Mouse (Mus musculus) NIH3T3 (cell line): Measurements from ENCODE around the gene Gcsh.

Experiments used
- DNase-seq: peaks from one replicate; pipeline ENCODE4 v3.0.0-alpha.2; 2012; ENCODE audit warnings: low read depth

Gene Gcsh

GRCm38 (mm10) chr8:116978052-116978451 lies 15.3 kb downstream of the Gcsh start:
- DNase-seq, result peak; percentile 6

DNA sequence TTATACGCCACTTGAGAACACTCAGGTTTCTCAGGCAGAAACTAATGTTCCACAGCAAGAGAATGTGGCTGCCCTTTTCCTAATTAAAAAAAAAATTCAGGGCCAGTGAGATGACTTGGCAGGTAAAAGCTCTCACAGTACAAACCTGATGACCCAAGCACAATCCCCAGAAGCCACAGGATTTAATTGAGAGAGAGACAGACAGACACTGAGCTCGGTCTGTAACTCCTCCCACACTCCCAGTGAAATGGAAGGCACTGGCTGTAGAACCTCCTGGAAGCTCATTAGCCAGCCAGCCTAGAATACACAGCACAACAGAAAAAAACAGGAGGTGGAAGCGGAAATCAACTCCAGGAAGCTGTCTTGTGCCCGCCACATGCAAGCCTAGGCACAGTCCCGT lies 17.7 kb downstream of the Gcsh start:
- DNase-seq, result no peak

- no peak for DNase-seq
Observed at GRCm38 (mm10) chr8:116975066-116975465, 18.3 kb downstream of the Gcsh start.

GRCm38 (mm10) chr8:116969531-116969930 lies 23.8 kb downstream of the Gcsh start:
- DNase-seq, result no peak

DNA sequence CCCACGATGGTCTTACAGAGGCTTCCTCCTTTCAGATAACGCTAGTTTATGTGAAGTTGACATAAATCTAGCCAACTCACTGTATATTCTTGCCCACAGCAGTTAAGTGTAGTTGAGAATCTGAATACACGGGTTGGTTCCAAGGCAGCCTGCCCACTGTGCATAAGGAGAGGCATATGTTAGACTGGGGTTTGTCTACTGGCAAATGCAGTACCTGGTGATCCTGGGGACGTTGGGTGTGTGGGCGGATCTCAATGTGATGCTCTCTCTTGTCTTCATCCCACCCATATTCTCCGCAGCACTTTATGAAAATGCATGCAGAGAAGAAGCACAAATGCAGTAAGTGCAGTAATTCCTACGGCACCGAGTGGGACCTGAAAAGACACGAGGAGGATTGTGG lies 38.9 kb downstream of the Gcsh start:
- DNase-seq, result no peak

DNA sequence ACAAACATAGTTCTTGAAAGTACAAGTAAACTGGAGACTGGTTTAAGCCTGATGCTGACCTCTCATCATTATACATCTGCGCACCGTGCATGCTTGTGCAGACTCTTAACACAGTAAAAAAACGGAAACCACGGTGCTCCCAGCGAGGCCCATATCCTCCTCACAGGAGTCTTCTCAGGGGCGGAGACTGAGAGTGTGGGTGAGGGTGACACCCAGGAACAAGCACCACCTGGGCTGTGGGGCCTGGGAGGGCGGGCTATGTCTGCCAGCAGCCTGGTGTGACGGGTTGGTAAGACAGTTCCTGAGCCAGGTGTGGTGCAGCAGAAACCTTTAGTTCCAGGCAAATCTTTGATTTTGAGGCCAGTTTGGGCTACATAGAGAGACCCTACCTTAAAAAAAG lies 40.9 kb downstream of the Gcsh start:
- no peak for DNase-seq

- DNase-seq, result no peak
Observed at GRCm38 (mm10) chr8:116951778-116952177, 41.6 kb downstream of the Gcsh start.

DNA sequence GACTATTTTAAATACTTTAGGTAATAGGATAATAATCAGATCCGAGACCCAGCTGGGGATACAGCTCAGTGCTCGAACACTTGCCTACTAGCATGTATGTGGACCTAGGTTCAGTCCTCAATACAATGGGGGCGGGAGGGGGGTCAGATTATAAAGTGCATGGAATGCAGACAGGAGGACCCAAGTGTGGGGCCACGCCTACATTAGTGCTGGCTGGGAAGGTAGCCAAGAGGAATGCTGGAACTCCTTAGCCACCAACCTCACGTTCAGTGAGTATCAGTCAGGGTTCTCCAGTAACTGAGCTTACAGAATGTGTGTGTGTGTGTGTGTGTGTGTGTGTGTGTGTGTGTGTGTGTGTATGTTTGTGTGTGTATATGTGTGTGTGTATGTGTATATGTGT lies 42.0 kb downstream of the Gcsh start:
- DNase-seq, result peak; percentile 71

DNA sequence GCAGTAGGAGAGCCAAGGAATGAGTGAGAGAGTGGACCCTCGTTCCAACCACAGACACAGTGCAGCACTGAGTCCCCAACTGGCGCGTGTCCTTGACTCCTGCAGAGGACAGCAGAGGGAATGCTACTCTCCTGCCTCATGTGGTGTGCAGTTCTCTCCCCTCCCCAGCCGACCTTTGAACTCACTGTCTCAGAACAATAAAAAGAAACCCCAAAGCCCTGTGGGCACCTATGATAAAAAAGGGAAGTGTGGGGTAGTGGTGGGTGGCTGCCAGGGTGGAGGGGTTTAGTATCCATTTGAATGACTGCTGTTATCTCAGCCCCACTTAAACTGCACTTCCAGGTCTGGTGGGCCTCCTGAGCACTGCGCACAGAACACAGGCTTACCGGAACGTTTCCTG lies 45.7 kb downstream of the Gcsh start:
- DNase-seq, result no peak

GRCm38 (mm10) chr8:116946851-116947250 lies 46.5 kb downstream of the Gcsh start:
- DNase-seq, result no peak

DNA sequence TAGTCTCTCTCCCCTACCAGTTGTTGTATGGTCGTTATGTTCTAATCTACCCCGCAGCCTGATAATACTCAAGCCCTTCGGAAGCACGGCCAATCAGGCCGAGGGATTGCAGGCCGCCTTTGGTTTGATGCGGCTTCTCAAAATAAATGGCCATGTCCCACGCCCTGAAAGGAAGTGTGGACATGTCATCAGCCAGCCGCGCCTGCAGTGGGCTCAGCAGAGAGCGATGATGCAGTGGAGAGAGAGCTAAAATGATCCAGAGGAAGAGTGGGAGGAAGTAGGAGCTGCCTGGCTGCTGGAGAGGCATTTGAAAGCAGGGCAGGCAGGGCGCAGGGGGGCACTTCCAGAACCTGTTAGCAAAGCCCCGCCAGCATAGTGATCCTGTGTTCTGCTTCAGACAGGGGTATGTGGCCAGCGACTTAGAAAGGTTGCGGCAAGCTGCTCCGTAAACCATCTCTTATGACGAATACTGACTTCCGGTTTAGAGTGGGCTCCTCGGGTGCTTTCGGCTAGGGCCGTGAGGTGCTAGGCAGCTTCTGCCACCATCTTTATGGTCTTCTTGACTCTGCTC lies 47.0 kb downstream of the Gcsh start:
- no peak for DNase-seq

DNA sequence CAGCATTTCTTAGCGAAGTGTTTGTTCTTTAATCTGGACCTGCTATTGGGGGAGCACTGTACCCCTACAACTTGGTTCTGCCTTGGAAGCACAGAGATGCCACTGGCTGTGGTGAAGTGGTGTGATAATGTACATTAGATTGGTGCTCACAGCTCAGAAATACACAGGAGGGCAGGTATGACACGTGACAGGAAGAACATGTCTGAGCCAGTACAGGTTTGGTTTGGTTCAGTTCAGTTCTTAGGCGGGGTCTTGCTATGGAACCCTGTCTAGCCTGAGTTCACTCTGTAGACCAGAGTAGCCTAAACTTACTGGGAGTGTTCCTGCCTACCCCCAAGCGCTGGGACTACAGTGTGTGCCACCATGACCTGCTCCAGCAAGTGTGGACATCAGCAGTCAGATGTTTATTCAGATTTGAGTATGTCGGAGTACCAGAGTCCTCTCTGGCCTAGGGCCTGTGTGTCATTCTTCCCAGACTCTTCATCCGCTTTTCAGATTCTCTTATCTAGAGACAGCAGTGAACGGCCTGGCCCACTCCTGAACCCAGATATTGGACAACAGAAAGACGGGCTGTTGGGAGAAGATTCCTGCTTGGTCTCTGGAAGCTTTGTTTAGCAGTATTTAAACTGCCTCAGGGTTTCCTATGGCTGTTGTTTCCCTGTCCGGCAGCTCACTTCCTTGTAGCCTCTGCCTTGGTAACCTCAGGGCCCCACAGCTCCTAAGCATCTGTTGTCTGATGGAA lies 48.0 kb downstream of the Gcsh start:
- DNase-seq, result no peak

GRCm38 (mm10) chr8:116944385-116944696 lies 49.0 kb downstream of the Gcsh start:
- no peak for DNase-seq

- peak; percentile 55 for DNase-seq
Observed at GRCm38 (mm10) chr8:116943555-116944384, 49.6 kb downstream of the Gcsh start.

DNA sequence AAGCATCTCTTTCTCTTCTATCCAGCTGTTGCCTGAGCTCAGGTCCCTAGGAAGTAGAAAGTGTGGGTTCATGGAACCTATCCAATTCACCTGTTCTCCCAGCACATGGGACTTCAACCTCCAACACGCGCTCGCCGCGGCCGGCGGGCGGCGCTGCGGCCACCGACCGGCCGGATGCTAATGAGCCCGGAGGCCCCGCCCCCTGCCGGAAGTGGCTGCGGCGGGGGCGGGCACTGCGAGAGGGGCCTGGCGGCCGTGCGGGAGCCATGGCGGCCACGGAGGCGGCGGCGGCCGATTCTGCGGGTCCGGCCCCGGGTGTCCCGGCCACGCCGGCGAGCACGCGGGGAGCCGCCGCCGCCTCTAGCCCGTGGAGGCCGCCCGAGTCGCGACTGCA lies 50.2 kb downstream of the Gcsh start, which contains the start of gene Atmin:
TSS of gene Atmin (plus strand) at position 233 of the 394 bp plus-strand sequence.
- peak; percentile 95 for DNase-seq

DNA sequence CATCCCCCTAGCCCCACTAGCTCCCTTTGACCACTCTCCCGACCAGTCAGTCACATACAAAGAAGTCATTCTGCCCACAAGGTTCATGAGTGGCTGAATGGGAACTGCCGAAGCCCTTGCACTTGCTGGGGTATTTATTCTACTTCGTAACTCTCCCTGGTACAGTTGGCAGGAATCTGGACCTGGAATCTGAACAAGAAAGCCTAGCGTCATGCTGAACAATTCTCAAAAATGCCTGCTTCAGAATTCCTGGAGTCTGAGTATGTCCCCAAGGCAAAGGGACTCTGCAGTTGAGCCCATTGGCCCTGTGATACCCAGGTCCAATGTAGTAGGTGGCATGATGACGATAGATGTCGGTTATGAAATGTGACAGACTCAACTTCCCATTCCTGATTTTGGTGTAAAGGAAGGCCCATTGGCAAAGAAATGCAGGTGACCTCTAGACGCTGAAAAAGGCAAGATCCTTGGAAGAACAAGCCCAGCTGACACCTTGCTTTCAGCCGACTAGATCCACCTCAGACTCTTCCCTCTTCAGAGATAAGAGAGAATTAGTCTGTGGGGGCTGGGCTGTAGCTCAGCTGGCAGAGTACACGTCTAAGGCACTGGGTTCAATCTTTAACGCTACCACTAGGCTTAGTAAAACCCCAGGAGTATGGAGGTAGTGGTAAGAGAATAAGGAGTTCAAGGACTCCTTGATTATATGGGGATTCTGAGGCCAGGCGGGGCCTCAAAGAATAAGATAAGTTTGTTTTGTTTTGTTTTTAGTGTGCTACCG lies 50.9 kb downstream of the Gcsh start:
- DNase-seq, result no peak

DNA sequence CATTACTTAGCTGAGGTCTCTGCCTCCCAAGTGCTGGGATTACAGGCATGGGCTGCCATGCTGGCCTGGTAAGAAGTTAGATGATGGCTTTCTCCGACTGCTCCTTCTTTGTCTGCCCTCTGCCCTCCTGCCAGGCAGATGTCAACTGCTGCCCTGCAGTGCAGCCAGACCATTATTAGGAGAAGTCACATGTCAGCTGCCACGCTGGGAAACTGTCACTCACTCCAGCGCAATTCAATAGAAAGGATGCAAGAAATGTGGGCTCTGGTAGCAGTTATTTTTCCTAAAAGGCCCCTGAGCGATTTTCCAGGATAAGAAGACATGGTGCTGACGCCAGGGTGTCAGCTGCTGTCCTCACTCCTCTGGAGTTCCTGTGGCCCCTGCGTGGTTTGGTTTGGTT lies 57.8 kb downstream of the Gcsh start:
- DNase-seq, result no peak

GRCm38 (mm10) chr8:116934976-116935375 lies 58.4 kb downstream of the Gcsh start:
- no peak for DNase-seq
